Mouse (Mus musculus): ENCODE measurements around the gene Umps. TPM values are rescaled to one million over a fixed set of nuclear protein-coding genes. Genes with fewer than 3 reads are reported as not detected.

Gene Umps
- total and polyA plus RNA-seq, 2 experiments from 2014 or later, result 24.7 to 28.3 TPM

GRCm38 (mm10) chr16:33934701-33935406 lies 32.0 kb downstream of the Umps start:
- Histone ChIP-seq H3K4me3 (ENCODE audit: low read depth, low read length) (no peak overlapping the region), H3K9me3 (ENCODE audit: low read length) (no peaks in the 10 kb centered on the region), H3K4me2 (ENCODE audit: low read depth) (no peak overlapping the region), H3K9ac (no peak overlapping the region), H3K36me3 (ENCODE audit: insufficient read depth) (no peaks in the 10 kb centered on the region), H3K27me3 (ENCODE audit: insufficient read depth, low read length) (no peaks in the 10 kb centered on the region), H3K4me1 (ENCODE audit: insufficient read depth) (peaks cover 9% of the 10 kb centered on the region; the same call in 1 of the 2 replicates), H3K27ac (ENCODE audit: low read depth, low read length) (peak overlapping the region; percentile 42)
- ATAC-seq (peak; percentile 79; the same call in 1 of the 2 replicates), DNase-seq (peak; percentile 76)
- WGBS, result 29% methylated on average over 5 of the region's 5 CpGs
- no peak for TF ChIP-seq CTCF (IDR thresholded peaks at IDR 0.05; ENCODE audit: low read depth)

GRCm38 (mm10) chr16:33933411-33933810 lies 33.4 kb downstream of the Umps start:
- Histone ChIP-seq H3K9ac (no peak overlapping the region), H3K4me2 (ENCODE audit: low read depth) (no peak overlapping the region), H3K36me3 (ENCODE audit: insufficient read depth) (no peaks in the 10 kb centered on the region), H3K27me3 (ENCODE audit: insufficient read depth, low read length) (no peaks in the 10 kb centered on the region), H3K27ac (ENCODE audit: low read depth, low read length) (no peak overlapping the region), H3K4me3 (ENCODE audit: low read depth, low read length) (no peak overlapping the region), H3K9me3 (ENCODE audit: low read length) (no peaks in the 10 kb centered on the region), H3K4me1 (ENCODE audit: insufficient read depth) (peaks cover 9% of the 10 kb centered on the region; the same call in 1 of the 2 replicates)
- WGBS, result 93% methylated on average over 11 of the region's 11 CpGs
- no peak for TF ChIP-seq CTCF (IDR thresholded peaks at IDR 0.05; ENCODE audit: low read depth)
- DNase-seq (no peak), ATAC-seq (no peak)

- no peak for ATAC-seq
These were observed 34.7 kb downstream of the Umps start for GRCm38 (mm10) chr16:33932126-33932525.

GRCm38 (mm10) chr16:33931682-33932081 lies 35.2 kb downstream of the Umps start:
- Histone ChIP-seq H3K36me3 (ENCODE audit: insufficient read depth) (no peaks in the 10 kb centered on the region), H3K9me3 (ENCODE audit: low read length) (no peaks in the 10 kb centered on the region), H3K9ac (no peak overlapping the region), H3K4me2 (ENCODE audit: low read depth) (no peak overlapping the region), H3K27ac (ENCODE audit: low read depth, low read length) (no peak overlapping the region), H3K4me1 (ENCODE audit: insufficient read depth) (peaks cover 9% of the 10 kb centered on the region; the same call in 1 of the 2 replicates), H3K27me3 (ENCODE audit: insufficient read depth, low read length) (no peaks in the 10 kb centered on the region), H3K4me3 (ENCODE audit: low read depth, low read length) (no peak overlapping the region)
- TF ChIP-seq CTCF (IDR thresholded peaks at IDR 0.05; ENCODE audit: low read depth), result no peak
- WGBS, result 46% methylated on average over 2 of the region's 2 CpGs
- ATAC-seq (no peak), DNase-seq (no peak)

More at GRCm38 (mm10) chr16:33932126-33932525, 34.7 kb downstream of the Umps start:
- Histone ChIP-seq H3K27me3 (ENCODE audit: insufficient read depth, low read length) (no peaks in the 10 kb centered on the region), H3K4me1 (ENCODE audit: insufficient read depth) (peaks cover 9% of the 10 kb centered on the region; the same call in 1 of the 2 replicates), H3K9ac (no peak overlapping the region), H3K9me3 (ENCODE audit: low read length) (no peaks in the 10 kb centered on the region), H3K27ac (ENCODE audit: low read depth, low read length) (no peak overlapping the region), H3K4me2 (ENCODE audit: low read depth) (no peak overlapping the region), H3K36me3 (ENCODE audit: insufficient read depth) (no peaks in the 10 kb centered on the region), H3K4me3 (ENCODE audit: low read depth, low read length) (no peak overlapping the region)
- DNase-seq, result no peak
- TF ChIP-seq CTCF (IDR thresholded peaks at IDR 0.05; ENCODE audit: low read depth), result no peak
- 67% methylated on average over 5 of the region's 5 CpGs for WGBS

GRCm38 (mm10) chr16:33930785-33931184 lies 36.1 kb downstream of the Umps start:
- H3K27me3 ChIP-seq (ENCODE audit: insufficient read depth, low read length), result no peaks in the 10 kb centered on the region
- ATAC-seq, result no peak
- WGBS, result 83% methylated on average over 6 of the region's 6 CpGs

GRCm38 (mm10) chr16:33928788-33929462 lies 37.9 kb downstream of the Umps start:
- no peaks in the 10 kb centered on the region for H3K27me3 ChIP-seq (ENCODE audit: insufficient read depth, low read length)
- H3K4me3 ChIP-seq (ENCODE audit: low read depth, low read length), result no peak overlapping the region
- TF ChIP-seq CTCF (IDR thresholded peaks at IDR 0.05; ENCODE audit: low read depth), result no peak
- no peak overlapping the region for H3K4me2 ChIP-seq (ENCODE audit: low read depth)
- WGBS, result 59% methylated on average over 9 of the region's 9 CpGs
- no peak overlapping the region for H3K9ac ChIP-seq
- H3K4me1 ChIP-seq (ENCODE audit: insufficient read depth), result no peaks in the 10 kb centered on the region
- no peaks in the 10 kb centered on the region for H3K36me3 ChIP-seq (ENCODE audit: insufficient read depth)
- no peak overlapping the region for H3K27ac ChIP-seq (ENCODE audit: low read depth, low read length)
- no peaks in the 10 kb centered on the region for H3K9me3 ChIP-seq (ENCODE audit: low read length)
- ATAC-seq (no peak), DNase-seq (peak; percentile 28)

More at GRCm38 (mm10) chr16:33930785-33931184, 36.1 kb downstream of the Umps start:
- Histone ChIP-seq H3K4me2 (ENCODE audit: low read depth) (no peak overlapping the region), H3K4me3 (ENCODE audit: low read depth, low read length) (no peak overlapping the region), H3K4me1 (ENCODE audit: insufficient read depth) (peaks cover 9% of the 10 kb centered on the region; the same call in 1 of the 2 replicates), H3K9ac (no peak overlapping the region), H3K27ac (ENCODE audit: low read depth, low read length) (no peak overlapping the region), H3K9me3 (ENCODE audit: low read length) (no peaks in the 10 kb centered on the region), H3K36me3 (ENCODE audit: insufficient read depth) (no peaks in the 10 kb centered on the region)
- TF ChIP-seq CTCF (IDR thresholded peaks at IDR 0.05; ENCODE audit: low read depth), result no peak
- DNase-seq, result no peak

- no peaks in the 10 kb centered on the region for H3K9me3 ChIP-seq (ENCODE audit: low read length)
- no peak overlapping the region for H3K4me2 ChIP-seq (ENCODE audit: low read depth)
- 71% methylated on average over 6 of the region's 6 CpGs for WGBS
- H3K27ac ChIP-seq (ENCODE audit: low read depth, low read length), result no peak overlapping the region
- no peak overlapping the region for H3K4me3 ChIP-seq (ENCODE audit: low read depth, low read length)
- DNase-seq (no peak), ATAC-seq (no peak)
- TF ChIP-seq CTCF (IDR thresholded peaks at IDR 0.05; ENCODE audit: low read depth), result peak; percentile 32; the same call in 1 of the 2 replicates
- H3K4me1 ChIP-seq (ENCODE audit: insufficient read depth), result no peaks in the 10 kb centered on the region
- H3K9ac ChIP-seq, result no peak overlapping the region
- H3K27me3 ChIP-seq (ENCODE audit: insufficient read depth, low read length), result no peaks in the 10 kb centered on the region
- H3K36me3 ChIP-seq (ENCODE audit: insufficient read depth), result no peaks in the 10 kb centered on the region
These were observed 39.5 kb downstream of the Umps start for GRCm38 (mm10) chr16:33927263-33927824.

Measured in forebrain, postnatal 0 days (tissue).